Mouse (Mus musculus) lung, adult 18-20 months (tissue): ENCODE measurements at regions not wholly inside any gene's neighbourhood (a gene's known extent, or its start where the extent isn't known, plus 50 kb on each side); places are given as distances from the start of the nearest gene placed in this dataset.
"Not testable (repeated sequence)": the region's sequence is repeated elsewhere in the genome, so short reads cannot be mapped to it uniquely, and the experiment has no call there.

Source experiments
- DNase-seq, 2 experiments: peaks; one replicate each; pipeline ENCODE4 v3.0.0; 2022; ENCODE audit warnings: mixed read lengths in 2 of 2

DNA sequence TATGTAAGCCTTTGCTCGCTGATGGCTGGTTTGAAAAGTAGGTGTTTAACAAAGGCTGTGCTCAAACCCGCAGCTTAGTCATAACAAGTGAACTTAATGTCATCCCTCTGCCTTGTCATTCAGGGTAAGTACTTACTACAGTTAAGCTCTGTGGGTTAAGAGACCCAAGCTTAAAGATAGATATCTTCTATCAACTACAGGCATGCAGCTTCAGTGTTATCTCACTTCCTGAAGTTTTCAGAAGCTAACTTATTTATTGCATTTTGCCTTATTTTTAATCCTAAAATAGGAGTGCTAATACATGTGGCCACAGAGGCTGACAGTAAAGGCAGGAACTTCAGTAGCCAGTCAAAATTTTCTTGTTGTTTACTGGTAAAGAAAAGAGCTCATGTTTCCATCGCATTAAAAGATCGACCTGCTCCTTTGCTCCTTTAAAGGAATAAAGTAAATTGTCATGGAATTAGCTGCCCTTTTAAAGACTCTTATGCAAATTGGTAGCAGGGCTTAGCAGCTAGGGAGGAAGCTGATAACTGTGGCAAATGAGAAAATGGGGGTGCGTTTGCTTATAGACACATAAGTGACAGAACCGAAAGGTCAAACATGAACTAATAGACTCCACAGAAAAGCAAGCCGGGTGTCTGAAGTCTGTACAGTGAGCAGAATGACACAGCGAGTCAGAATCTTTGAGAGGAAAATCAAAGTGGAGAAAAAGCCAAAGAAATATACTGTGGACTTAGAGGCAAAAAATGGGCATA, 55.9 kb upstream of the Inpp4b start:
- no peak for DNase-seq

DNA sequence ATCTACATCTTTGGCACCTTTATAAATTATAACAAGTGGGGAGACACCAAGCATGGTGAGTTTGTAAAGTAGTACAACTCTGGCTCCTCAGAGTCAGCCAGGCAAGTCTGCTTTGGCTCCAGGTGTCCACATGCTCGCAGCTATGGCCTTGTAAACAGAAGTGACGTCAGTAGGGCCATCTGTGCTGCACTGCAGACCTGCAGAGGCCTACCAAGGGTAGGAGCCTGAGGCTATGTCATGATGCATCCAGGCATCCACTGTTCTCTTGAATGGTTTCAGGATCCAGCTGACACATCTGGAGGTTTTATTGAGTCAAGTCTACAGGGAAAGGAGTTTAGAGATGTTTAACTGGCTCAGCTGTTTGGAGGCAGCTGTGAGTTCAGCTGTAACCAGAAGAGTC, 82.3 kb upstream of the Inpp4b start:
- DNase-seq: no peak

DNA sequence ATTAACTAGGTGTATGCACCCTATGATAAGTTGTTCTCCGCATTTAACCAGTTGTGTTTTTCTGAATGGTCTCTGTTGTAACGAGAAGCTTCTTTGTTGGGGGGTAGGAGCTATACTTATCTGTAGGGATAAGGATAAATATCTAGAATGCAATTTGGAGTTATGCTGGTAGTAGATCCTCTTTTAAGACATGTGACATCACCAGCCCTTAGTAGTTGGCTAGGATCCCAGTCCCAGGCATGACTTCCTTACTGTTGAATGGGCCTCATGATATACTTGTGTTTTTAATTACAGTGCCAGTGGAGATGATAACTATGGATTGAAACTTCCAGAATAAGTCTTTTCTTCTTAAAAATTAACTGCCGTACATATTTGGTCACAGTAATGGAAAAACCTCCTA, 118.5 kb upstream of the Inpp4b start:
- no peak for DNase-seq

DNA sequence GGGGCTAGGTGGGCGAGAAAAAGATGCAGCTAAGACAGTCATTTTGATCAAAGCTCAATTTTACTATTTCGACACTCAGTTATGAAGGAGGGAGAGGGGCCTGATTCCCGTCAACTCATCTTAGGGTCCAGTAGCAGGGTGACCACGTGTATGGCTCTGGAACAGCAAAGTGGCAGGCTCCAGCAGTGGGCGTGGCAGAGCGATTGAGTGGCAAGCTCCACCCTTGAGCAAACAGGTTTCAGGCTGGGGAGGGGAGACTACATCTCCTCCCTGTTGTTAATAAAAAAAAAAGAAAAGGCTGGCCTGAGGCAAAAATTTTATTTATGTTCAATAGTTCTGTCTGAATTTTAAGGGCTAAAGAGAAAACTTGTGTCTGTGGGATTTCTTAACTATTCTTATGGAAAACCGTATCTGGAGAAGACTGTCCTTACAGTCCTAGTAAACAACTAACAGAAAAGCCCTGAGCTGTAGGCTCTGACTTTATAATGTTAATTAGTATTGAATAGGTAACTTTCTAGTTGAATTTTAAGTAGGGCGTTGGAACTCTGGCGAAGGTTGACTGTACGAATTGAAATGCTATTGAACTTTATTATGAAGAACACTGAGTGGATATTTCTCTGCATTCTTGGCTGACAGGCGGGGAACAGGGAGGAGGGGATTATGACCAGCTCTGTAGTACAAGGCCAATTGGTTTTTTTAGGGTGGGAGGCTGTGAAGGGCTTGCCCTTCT, 155.1 kb upstream of the Inpp4b start:
- DNase-seq: not testable (repeated sequence)

DNA sequence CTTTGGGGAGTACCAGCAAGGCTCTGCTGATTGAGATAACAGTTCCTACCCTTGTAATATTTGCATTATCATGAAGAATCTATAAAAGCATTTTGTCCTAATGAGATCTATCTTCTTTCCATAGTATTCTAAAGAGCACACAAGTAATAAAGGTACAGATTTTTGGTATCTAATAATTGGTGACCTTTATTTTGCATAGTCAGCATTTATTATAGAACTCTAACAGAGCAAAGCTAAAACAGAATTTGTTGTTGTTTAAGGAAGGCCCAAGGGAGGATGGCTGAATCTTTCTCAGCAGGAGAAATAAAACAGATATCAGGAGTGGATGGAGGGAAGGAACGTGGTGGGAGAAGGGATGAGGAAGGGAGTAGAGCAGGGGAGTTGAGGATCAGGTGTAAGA, 160.8 kb upstream of the Usp38 start:
- no peak for DNase-seq

DNA sequence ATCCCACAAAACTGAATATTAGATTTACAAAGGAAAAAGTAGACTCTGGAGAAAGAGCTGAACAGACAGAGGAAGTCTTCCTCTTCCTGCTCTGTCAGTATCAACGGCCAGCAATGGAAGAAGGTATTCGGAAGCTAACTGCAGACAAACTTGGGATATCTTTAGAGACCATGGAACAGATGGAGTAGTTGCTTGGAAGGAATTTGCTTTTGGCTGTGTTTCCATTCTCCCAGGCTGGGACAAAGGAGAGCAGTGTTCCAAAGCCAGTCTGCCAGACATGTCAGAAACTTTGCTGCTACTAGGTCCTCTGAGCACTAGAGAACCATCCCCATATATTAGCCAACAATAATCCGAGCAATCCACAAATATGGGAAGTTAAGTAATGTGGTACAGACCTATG, 132.5 kb upstream of the Usp38 start:
- DNase-seq: no peak

DNA sequence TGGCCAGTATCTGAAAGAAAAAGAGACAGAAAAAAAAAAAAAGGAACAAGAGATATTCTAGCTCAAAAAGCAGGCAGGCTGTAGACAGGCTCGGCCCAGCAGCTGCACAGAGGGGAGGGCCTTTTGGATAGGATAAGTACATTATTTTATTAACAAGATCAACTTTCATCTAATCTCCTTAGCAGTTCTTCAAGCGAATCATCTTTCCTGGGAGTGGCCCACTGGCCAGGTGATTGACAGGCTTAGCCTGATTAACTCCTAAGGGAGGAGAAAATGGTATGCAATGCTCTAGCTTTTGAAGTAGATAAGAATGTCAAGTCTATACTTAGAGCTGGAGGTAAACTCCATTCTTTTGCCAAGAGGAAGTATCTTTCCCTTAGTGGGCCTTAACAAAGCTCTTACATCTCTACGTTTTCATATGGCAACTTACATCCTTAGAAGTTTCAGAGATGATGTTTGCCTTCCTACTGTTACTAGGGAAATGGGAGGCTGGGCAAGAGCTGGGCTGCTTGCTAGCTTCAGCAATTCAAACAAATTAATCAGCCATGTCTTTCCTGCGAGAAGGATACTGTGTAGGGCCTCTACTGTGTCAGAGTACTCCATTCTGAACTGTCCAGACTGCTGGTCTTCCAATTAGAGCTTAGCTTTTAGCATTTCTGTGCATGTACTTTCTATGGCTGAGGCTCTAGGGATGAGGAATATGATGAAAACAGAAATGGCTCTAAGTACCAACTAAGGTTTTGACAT, 92.2 kb upstream of the Usp38 start:
- DNase-seq: no peak

DNA sequence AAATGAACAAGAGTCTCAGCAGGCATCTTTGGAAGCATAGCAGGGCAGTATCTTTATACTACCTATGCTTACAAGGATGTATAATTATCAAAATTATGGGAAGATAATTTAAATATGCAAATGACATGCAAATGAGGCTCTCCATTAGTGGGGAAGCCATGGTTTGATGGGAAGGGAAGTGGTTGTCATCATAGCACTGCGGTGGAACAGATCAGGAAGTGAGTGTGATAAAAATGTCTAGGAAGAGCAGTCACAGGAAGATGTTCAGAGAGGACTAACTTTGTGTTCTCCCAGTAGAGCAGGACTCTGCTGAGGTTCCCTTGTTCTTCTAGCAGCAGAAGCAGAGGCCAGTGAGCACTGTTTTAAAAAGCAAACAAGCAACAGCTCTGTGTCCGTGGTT, 84.2 kb upstream of the Usp38 start:
- DNase-seq: no peak

DNA sequence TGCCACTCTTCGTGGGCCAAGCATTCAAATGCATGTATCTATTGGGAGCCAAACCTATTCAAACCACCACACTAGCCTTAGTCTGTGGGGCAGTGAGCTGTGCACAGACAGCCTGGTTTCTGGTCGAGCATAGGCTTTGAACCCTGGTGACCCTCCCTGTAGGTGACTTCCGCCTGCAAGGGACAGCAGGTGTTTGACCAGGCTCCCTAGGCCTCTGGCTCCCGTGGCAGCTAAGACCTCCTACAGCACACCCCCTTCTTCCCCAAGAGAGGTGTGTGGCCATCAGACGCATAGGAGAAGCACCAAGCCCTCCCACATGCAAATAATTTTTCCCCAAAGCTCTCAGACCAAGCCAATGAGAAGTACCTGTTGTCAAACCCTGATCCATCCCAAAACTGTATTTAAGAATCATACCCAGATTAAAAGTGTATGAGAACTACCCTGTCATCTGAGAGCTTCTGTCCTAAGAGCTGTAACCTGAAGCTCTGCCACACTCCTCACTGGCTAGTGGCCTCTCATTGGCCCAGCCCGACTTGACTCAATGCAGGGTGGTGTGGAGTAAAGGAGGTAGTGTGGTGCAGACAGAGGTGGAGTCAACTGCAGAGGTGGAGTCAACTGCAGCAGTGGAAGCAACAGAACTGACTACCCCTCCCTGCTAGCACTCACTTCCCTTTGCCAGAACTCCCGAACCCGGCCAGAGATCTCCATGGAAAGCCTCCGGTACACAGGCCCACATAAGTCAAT, 82.5 kb upstream of the Usp38 start:
- DNase-seq: peak; percentile 10 to 17

DNA sequence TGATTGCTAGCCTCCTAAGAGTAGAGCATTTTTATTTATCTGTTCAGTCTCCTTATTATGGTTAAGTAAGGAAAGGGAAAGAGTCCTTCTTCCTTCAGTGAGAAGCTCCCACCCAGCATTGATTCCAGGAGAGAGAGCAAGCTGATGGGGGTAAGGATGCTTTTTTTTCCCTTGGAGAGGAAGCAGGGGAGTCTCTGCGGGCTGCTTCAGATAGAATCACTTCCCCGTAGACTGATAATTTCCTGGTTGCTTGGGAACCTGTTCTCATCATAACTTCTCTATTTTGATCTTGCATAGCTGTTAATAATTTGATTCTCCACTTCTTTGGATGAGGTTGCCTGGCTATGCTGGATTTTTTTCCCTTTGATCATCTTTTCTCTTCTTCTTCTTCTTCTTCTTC, 80.5 kb upstream of the Usp38 start:
- no peak for DNase-seq

DNA sequence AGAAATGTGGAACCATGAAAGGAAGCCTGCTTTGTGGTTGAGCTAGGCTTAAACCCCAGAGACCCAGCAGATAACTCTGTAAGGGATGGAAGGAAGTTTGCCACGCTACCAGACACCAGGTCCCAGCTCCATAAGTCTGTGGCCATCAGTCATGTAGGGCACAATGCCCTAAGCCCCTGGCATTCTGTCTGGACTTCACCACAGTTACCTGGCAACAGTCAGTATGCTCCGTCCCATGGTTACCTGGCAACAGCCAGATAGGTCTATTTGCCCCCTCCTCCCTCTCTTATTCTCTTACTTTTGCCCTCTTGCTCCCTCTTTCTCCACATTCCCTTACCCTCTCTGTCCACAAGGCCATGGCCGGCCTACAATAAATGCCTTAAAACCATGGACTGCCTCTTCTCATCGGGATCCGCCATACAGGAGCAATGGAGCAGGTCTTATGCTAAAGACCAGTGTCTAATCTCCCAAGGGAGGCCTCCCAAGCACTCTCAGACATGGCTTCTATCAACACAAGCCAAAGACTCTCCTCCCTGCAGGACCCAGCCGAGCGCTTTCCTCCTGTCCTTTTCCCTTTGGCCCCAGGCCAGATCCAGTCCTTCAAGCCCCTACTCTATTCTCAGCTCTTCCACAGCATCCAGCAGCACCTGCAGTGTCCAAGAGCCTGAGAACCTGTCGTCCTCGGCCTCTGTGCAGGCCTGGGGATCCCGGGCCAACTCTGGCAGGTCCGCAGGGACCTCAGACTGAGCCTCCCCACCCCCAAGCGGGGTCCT, 66.3 kb upstream of the Usp38 start:
- no peak for DNase-seq

DNA sequence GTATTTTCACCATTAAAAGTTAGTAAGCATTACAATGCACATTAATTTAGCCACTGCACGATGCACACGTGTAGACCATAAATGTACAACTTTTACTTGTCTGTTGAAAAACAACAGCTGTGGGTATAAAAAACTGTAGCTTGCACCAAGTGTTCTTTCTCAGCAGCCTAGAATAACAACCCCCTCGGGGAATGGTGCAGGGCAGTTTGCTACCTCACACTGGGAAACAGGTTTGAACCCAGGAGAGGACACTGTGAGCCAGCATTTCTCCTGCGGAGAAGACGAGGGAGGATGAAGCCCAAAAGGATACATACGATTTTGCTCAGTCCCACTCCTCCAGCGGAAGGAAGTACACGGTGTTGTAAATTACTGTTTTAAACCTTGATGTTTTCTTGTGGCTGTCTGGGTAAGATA, 65.2 kb upstream of the Usp38 start:
- DNase-seq: no peak

DNA sequence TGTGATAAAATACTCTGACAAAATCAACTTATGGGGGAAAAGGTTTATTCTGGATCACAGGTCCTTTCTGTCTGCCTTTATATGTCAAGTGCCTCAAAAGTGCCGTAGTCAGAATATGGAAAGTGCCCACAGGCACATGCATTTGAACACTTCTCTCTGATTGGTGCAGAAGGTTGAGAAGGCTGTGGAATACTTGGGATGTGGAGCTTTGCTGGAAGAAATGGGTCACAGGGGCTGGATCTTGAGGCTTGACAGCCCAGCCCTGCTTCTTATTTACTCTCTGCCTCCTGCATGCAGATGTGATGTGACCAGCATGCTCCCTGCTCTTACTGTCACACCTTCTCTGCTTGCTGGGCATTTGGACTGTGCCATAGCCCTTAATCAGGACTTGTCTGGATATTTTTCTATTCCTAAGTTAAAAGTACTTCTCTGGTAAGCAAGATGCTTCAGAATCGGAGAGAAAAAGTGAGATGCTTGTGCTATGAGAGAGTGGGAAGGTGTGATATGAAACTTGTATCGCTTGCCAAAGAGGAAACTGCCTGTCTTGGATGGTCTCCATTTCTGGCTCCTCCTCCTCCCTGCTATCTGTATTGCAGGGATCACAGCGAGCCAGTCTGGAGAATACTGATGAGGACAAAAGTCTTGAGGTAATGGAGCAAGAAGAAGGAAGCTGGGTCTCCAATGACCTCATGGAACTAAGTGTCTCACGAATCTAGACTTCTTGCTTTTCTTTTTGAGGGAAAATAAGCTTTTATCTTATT, 54.5 kb upstream of the Usp38 start:
- no peak for DNase-seq

DNA sequence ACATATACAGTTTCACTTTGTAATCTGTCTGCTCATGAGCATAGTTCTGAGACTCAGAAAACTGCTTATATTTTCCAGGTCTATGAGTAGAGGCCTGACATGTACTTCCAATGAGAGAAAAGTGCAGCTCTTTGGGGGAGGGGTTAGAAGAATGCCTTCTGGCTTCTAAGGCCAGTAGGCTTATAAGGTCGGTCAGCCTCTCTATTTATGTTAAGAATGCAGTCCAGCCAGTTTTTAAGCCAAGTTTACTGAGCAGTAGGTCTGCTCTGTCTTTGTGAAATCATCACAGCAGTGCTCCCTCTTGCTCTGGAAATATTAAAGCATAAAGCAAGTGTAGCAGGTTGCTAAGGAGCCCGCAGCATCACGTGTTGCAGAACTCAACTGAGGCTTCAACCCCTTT, 53.8 kb upstream of the Usp38 start:
- DNase-seq: peak in 1 of 2 experiments; percentile 16

DNA sequence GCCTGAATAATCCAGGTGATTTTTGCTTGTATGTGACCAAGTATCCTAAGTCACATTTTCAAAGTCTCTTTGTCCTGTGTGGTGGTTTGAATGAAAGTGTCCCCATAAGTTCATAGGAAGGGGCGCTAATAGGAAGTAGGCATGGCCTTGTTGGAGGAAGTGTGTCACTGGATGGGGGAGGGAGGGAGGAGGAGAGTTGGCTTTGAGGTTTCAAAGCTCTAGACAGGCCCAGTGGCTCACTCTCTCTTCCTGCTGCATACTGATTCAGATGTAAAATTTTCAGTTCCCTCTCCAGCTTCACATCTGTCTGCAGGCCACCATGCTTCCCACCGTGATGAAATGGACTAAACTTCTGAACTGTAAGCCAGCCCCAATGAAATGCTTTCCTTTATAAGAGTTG, 52.0 kb upstream of the Usp38 start:
- DNase-seq: no peak
